Mouse (Mus musculus) spleen, postnatal 10 days (tissue): ENCODE measurements around the gene Rpl3.

Experiments used
- DNase-seq, 2 experiments: peaks; one replicate each; pipeline ENCODE4 v3.0.0; 2021 to 2022; ENCODE audit warnings: low spot score in 2 of 2

Gene Rpl3

DNA sequence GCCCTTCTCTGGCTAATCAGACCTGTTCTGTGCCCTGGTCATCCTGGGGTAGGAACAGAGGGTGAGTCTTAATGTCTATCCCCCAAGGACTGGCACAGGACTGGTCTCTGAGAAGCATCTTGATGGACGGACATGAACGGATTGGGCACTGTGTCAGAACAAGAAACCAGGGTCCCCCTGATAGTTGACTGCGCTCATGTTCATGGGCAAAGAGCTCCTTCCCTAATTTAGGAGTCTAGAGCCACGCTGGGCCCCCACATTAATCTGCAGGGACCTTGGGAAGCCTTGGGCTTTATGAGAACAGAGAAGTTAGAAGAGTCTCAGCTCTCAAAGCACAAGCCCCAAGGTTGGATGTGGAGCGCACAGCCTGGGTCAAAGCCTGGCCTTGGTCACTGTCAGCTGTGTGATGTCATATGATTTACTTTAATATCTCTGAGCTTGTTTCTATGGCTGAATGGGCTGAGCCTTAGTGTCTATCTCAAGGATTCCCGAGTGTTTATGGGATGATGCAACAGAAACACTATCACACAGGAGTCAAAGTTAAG is 56.3 kb downstream of the Rpl3 start:
- DNase-seq: no peak

DNA sequence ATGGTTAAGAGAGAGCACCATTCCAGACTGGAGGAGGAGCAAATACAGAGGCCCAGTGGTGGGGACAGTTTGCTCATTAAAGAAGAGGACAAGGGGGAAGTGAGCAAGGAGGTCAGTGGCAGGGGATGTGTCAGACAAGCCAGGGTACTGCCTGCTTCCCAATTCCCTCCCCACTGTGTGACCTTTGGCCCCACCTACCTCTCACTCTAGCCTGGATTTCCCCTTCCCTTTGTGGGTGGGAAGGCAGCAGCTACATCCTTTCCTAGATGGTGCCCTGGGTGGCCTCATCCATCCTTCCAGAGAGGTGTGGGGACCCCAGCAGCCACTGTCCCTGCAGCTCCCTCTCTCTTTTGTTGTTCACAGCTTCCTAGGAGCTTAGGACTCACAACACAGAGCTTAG is 56.8 kb downstream of the Rpl3 start:
- no peak for DNase-seq

- no peak for DNase-seq
These were observed 57.3 kb downstream of the Rpl3 start for GRCm38 (mm10) chr15:80034366-80034765.

GRCm38 (mm10) chr15:80031133-80031532 is 60.5 kb downstream of the Rpl3 start:
- no peak for DNase-seq

- DNase-seq: no peak
These were observed 61.3 kb downstream of the Rpl3 start for GRCm38 (mm10) chr15:80030399-80030798.

GRCm38 (mm10) chr15:80028862-80029261 is 62.8 kb downstream of the Rpl3 start:
- no peak for DNase-seq
